Mouse (Mus musculus) left cerebral cortex, postnatal 10 days (tissue): ENCODE data around the gene Cpt1b. TPM values are rescaled to one million over a fixed set of nuclear protein-coding genes. Genes with fewer than 3 reads are reported as not detected.

Experiments used
- total RNA-seq, 2 experiments: library from RNA; stranded (reverse); gene quantifications; 2 replicates each; pipeline ENCODE4 v1.2.3; 2021

Gene Cpt1b
- total RNA-seq, 2 experiments from 2014 or later = 2.4 to 2.5 TPM

Other genes starting within 250 kb of the Cpt1b start
- gene Plxnb2, start 245.1 kb downstream of the Cpt1b start, total RNA-seq = 10 to 100 TPM; 49.0 to 52.3 TPM
- gene Dennd6b, start 229.4 kb downstream of the Cpt1b start, total RNA-seq = 10 to 100 TPM; 41.4 to 41.8 TPM
- gene Ppp6r2, start 214.3 kb downstream of the Cpt1b start, total RNA-seq = 100 to 1,000 TPM; 154 to 159 TPM
- 100 to 1,000 TPM; 180 to 205 TPM for gene Sbf1, start 110.6 kb downstream of the Cpt1b start, total RNA-seq
- gene Adm2, start 103.1 kb downstream of the Cpt1b start, total RNA-seq = not detected
- not detected for gene Miox, start 91.5 kb downstream of the Cpt1b start, total RNA-seq
- 10 to 100 TPM; 17.2 to 23.0 TPM for gene Lmf2, start 70.2 kb downstream of the Cpt1b start, total RNA-seq
- 10 to 100 TPM; 88.3 to 93.1 TPM for gene Ncaph2, start 70.1 kb downstream of the Cpt1b start, total RNA-seq
- gene Sco2, start 52.0 kb downstream of the Cpt1b start, total RNA-seq = 10 to 100 TPM; 28.6 to 30.5 TPM
- 1 to 10 TPM; 1.2 to 1.6 TPM for gene Tymp, start 48.8 kb downstream of the Cpt1b start, total RNA-seq
- 1 to 10 TPM in 1 of 2 experiments, under 1 TPM in 1; 0.77 to 1.1 TPM for gene Odf3b, start 46.6 kb downstream of the Cpt1b start, total RNA-seq
- gene Klhdc7b, start 40.9 kb downstream of the Cpt1b start, total RNA-seq = not detected
- not detected for gene Syce3, start 15.4 kb downstream of the Cpt1b start, total RNA-seq
- 1 to 10 TPM; 1.6 to 2.6 TPM for gene C730034F03Rik, start 3.7 kb upstream of the Cpt1b start, total RNA-seq
- gene Gm44502, start 3.8 kb upstream of the Cpt1b start, total RNA-seq = not detected
- 10 to 100 TPM; 54.3 to 55.5 TPM for gene Chkb, start 4.0 kb upstream of the Cpt1b start, total RNA-seq
- 100 to 1,000 TPM; 189 to 195 TPM for gene Mapk8ip2, start 28.1 kb upstream of the Cpt1b start, total RNA-seq
- 10 to 100 TPM; 33.1 to 33.4 TPM for gene Arsa, start 51.6 kb upstream of the Cpt1b start, total RNA-seq
- 100 to 1,000 TPM; 196 to 197 TPM for gene Shank3, start 73.8 kb upstream of the Cpt1b start, total RNA-seq
- gene Acr, start 142.5 kb upstream of the Cpt1b start, total RNA-seq = 1 to 10 TPM; 2.0 to 3.0 TPM
- 10 to 100 TPM; 36.4 to 39.0 TPM for gene Rabl2, start 166.1 kb upstream of the Cpt1b start, total RNA-seq